Mouse (Mus musculus) retina, postnatal 7 days (tissue): ENCODE measurements around the gene Naaladl1.
A peak's percentile ranks its signal among the peaks of the same experiment; 100 is the strongest.
"Not testable (repeated sequence)": the region's sequence is repeated elsewhere in the genome, so short reads cannot be mapped to it uniquely, and the experiment has no call there.

ENCODE experiments used
- DNase-seq: peaks from one replicate; pipeline ENCODE4 v3.0.0-alpha.2; 2012; ENCODE audit warnings: low read depth, low spot score

Gene Naaladl1

DNA sequence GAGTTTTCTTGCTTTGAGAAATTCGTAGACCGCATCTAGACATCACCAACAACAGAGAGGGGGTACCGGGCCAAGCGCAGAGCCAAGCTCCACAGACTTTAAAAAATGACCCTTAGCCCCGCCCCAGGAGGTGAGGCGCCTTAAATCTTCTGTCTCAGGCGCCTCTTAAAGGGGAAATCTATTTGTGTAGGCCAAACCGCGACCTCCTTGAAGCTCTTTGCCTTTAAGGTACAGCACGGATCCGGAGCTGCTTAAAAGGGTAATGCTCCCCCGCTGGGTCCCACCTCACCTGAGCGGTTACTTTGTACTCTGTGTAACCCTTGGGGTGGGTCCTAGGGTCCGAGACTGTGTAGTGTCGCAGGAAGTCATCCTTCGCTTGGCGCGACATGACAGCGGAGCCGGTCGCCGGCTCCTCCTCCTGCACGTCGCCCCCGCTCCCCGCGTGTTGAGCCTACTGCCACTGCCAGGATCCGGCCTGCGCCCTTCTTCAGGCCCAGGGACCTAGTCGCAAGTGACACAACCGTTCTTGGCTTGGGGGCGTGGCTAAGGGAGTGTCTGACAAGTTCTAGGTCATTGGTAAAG, 22.3 kb downstream of the Naaladl1 start, which contains the start of gene Snx15:
Snx15 (minus strand) TSS at position 545 of the 582 bp plus-strand sequence.
- DNase-seq = peak; percentile 91

DNA sequence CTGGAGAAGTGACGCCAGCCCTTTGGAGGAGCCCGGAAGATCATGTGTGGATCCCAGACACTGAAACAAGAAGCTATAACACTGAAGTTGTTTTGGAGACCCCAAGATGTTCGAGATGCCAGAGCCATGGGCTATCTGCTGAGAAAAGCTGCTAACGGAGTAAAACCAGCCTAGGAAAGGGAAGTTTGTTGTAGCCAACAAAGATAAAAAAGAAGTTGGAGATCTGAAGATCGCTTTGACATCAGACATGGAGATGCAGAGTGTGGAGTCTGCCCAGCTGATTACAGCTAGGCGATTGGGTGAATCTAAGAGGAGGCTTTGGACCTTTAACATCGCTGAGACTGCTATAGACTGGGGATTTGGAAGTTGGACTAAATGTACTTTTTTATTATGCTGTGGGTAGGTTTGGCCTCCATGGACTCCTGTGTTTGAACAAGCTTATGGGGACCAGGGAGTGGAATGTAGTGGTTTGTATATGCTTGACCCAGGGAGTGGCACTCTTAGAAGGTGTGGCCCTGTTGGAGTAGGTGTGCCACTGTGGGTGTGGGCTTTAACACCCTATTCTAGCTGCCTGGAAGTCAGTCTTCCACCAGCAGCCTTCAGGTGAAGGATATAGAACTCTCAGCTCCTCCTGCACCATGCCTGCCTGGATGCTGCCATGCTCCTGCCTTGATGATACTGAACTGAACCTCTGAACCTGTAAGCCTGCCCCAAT, 25.0 kb downstream of the Naaladl1 start:
- not testable (repeated sequence) for DNase-seq

DNA sequence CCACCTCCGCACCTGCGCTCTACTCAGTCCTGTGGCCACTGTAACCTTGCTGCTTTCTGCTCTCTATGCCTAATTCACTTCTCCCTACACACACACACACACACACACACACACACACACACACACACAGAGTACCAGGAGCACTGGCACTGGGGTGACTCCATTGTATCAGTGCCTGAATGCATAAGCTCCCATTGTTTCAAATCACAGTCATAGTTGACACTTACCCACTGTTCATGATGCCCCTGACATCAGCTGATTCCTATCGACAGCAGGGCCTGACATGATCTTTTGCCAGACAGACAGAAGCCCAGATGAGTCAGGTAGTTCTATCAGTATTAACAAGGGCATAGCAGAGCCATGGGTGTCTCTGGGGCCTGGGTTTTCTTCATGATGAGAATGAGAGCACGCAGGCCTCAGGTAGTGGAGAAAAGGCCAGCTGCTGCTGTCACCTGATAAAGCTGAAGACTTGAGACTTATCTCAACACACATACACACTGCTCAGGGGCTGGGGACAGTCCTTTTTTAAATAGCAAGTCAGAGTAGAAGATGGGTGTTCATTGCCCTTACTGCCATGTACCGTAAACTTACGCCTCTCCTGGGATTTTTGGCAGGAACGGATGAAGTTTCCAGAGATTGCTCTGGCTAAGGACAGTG, 26.7 kb downstream of the Naaladl1 start:
- DNase-seq = no peak

DNA sequence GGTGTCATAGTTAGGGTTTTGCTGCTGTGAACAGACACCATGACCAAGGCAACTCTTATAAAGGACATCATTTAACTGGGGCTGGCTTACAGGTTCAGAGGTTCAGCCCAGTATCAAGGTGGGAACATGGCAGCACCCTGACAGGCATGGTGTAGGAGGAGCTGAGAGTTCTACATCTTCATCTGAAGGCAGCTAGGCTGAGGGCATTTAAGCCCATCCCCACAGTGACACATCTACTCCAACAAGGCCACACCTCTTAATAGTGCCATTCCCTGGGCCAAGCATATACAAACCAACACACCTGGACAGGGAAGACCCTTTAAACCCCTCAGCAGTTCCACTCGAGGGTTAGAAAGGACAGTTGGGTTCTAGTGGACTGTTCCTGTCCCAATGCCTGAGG, 27.6 kb downstream of the Naaladl1 start:
- not testable (repeated sequence) for DNase-seq

DNA sequence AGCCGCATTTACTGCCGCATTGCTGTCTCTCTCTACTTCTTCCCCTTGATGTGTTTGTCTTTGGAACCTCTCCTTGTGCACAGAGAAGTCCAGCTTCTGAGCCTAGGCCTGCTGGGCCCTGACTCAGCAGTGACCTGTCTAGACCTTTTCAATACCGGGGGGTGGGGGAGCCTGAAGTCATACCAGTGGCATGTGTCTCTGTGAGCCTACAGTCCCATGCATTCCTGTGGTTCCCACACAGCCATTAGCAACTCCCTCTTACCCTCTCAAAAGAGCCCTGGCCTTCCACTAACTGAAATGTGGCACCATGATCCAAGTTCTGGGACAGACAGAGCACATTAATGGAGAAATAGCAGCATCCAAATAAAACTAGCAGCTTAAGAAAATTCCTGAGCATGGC, 30.8 kb downstream of the Naaladl1 start:
- no peak for DNase-seq

DNA sequence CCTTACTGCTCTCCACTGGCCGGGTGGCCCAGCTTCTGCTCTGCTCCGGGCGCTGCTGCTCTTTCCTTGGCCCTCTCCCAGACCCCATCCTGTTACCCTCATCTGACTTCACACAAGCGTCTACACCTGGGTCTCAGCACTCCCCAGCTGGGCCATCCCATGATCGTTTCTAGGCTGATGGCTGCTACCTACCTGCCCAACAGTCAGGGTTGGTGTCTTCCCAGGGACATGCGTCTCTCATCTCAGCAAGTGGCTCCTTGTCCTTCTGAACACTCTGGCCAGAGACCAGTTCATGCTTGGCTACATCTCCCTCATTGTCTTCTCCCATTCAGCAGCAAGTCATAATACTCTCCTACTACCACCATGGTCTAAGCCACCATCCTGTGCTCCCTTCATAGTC, 34.1 kb downstream of the Naaladl1 start:
- no peak for DNase-seq

DNA sequence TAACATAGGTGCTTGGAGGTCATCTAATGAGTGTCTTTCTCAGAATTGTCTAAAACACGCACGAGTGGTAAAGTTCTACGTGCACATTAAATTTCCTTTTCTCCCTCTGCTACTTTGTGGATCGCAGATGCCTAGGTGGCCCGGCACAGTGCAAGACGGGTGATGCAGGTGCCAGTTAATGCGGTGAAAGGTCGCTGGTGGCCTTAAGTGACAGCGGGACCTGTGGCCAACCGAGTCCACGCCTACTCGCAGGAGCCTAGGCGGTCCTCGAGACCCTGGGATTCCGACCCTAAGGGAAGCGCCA, 34.7 kb downstream of the Naaladl1 start:
- DNase-seq = no peak

DNA sequence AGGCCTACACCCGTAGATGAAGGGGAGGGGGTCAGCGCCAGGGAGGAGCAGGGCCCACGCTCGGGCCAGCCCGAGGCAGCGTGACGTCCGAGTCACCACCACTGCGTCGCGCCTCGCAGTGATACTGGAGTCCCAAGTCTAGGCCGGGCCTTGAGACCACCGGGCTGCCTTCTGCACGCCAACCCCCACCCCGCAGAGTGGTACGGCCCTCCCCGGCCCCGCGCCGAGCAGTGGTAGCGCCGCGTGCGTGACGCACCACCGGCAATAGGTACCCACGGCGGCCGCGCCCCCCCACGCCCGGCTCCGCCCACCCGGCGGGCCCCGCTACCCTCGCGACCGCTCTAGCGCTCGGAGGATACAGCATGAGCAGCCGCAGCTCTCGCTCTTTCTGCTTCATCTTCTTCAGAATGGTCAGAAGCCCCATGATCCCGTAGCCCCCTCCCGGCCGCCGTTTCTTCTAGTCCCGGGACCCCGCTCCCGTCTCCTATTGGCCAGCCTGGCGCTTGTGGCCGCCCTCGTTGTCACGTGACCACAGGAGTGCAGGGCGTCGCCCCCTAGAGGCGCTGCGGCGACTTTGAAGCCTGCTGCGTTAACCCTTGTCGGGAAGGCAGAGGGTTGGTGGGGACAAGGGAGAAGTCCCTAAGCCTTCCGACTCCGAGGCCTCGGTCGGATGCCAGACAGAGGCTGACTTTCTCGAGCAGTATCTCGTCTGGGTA, 35.3 kb downstream of the Naaladl1 start, which contains the start of gene Batf2:
Batf2 (plus strand) TSS at position 306 of the 716 bp plus-strand sequence.
- DNase-seq = peak; percentile 91

DNA sequence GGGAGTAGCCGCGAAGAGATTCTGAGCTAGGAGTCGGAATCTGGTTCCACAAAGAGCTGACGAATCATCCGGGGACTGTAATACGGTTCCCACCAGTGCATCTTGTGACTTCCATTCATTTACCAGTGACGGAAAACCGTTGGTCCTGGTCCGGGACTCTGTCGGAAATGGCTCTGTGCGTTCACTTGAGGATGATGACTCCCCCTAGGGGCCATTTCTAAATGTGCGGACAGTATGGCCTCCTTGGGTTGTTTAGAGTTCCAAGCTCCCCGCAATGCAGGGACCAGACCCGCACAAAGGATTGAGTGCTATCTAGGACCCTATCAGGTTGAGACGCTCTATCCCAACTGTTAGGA, 35.8 kb downstream of the Naaladl1 start, which contains the start of gene Arl2:
Arl2 (minus strand) TSS at position 155 of the 356 bp plus-strand sequence.
- DNase-seq = peak; percentile 82

GRCm38 (mm10) chr19:6144842-6145241, 39.3 kb downstream of the Naaladl1 start:
- DNase-seq = no peak

DNA sequence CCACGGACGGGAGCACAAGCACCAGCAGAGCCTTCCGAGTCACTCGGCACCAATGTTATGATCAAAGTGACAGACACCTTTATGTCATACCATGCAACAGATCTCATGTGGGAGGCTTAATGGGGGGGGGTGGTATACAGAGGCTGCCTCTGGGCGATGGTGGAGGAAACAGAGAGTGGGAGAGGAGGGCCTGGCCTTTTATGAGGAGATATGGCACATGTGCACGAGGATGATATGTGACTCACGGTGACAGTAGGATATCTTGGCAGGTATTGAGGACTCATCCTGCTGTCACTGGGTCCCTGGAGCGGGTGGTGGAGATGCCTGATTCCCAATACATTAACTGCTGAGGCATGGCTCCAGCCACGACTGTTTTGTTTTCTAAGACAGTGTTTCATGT, 49.6 kb downstream of the Naaladl1 start:
- no peak for DNase-seq

- no peak for DNase-seq
Measured at GRCm38 (mm10) chr19:6156372-6156771, 50.8 kb downstream of the Naaladl1 start.

- no peak for DNase-seq
Measured at GRCm38 (mm10) chr19:6157220-6157619, 51.6 kb downstream of the Naaladl1 start.

DNA sequence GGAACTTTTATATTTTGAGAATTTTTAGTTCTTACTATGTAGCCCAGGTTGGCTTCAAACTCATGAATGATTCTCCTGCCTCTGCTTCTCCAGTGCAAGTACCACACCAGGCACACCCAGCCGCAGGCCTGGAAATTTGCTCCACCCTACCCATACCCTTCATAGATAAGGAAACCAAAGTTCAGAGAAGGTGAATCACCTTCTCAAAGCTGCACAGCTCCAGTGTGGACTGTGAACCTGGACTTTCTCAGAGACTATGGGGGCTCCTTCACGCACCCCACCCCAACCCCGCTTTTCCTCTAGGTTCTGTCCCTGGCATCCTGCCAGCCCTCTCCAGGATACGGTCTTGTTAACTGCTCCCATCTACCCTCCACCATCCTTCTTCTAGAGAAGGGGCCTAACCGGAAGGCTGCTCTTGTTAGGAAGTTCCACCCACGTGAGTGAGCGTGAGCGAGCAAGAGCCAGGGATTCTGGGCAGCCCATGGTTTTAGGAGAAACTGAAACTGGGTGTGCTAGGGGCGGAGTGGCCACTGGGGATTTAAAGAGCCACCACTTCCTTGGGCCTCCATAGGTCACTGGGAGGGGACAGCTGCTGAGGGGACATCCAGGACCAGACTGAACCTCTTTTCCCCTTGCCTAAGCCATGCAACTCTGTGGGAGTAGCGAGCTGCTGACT, 58.4 kb downstream of the Naaladl1 start:
- no peak for DNase-seq
